Mouse (Mus musculus) embryonic stem cell, embryonic (primary cell): Measurements from ENCODE around the gene 1700069L16Rik.

Source experiments
- CTCF ChIA-PET, 4 experiments: fragments of 300-600 bp in 2 of 4; fragments of 350-600 bp in 2 of 4; sonication (Branson Sonifier 250); formaldehyde crosslinking; loops; one replicate each; lab custom pipeline; 2022; ENCODE audit warnings: inconsistent platforms in 2 of 4; lab: Charles Lee
- POLR2A ChIA-PET, 4 experiments: fragments of 300-600 bp in 2 of 4; fragments of 350-600 bp in 2 of 4; sonication (Branson Sonifier 250); formaldehyde crosslinking; loops; one replicate each; lab custom pipeline; 2022; ENCODE audit warnings: antibody characterized with exemption in 4 of 4, inconsistent platforms in 1 of 4; lab: Charles Lee

Gene 1700069L16Rik

DNA sequence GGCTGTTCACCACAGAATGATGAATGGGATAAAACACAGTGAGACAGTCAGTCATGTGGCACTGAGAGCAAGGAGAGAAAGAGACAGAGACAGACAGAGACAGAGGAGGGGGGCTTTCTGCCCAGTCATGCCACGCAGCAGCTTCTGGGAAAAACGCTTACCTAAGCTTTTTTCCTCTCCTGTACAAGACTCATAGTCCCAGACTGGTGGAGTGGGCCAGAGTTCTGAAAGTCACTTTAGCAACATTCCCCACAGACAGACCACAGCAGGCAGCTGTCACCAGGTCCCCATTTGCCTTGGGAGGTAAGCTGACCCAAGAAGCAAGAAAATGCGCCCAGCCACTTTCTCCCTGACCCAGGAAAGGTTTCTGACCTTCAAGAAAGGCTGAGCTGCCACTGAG is 42.1 kb downstream of the 1700069L16Rik start:
- ChIA-PET CTCF (interaction anchor here in 1 of 4 experiments (0.6 kb wide), 1 partner anchor 167 kb away, joined by 4 read pairs; no protein-coding TSS in a partner anchor), POLR2A (interaction anchor here in 3 of 4 experiments (0.5 to 1.3 kb wide), 9 partner anchors 8 to 339 kb away, joined by 3 to 7 read pairs (median 3); no protein-coding TSS in a partner anchor)

GRCm38 (mm10) chr5:113681219-113681618 is 43.4 kb downstream of the 1700069L16Rik start:
- CTCF ChIA-PET, result interaction anchor here in 1 of 4 experiments (0.6 kb wide), 1 partner anchor 101 kb away, joined by 3 read pairs; no protein-coding TSS in a partner anchor
- POLR2A ChIA-PET, result interaction anchor here (0.5 to 1.6 kb wide), 13 partner anchors 8 to 213 kb away, joined by 3 to 5 read pairs (median 3); partner anchors contain the start of gene 1700069L16Rik (in 1 of the 4)

DNA sequence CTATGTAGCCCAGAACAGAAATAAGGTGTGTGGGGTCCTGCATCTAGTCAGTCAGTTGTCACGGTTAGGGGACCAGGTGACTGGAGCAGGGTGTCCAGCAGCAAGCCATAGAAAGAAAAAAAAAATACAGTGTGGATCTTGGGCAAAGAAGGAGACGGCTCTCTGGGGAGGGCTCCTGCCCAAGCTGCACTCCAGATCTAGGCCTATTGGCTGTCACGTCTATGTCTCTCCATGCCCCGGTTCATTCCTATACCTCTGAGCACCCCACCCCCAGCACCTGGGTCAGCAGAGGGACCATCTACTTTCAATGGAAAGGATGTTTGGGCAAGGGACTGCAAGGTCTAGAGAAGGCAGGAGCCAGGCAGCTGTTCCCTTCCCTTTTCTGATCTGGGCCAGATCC is 45.1 kb downstream of the 1700069L16Rik start:
- ChIA-PET POLR2A (interaction anchor here in 3 of 4 experiments (0.6 to 2.6 kb wide), 7 partner anchors 16 to 284 kb away, joined by 3 to 10 read pairs (median 4); no protein-coding TSS in a partner anchor), CTCF (interaction anchor here in 1 of 4 experiments (0.7 kb wide), 1 partner anchor 1902 kb away, joined by 7 read pairs; no protein-coding TSS in a partner anchor)

DNA sequence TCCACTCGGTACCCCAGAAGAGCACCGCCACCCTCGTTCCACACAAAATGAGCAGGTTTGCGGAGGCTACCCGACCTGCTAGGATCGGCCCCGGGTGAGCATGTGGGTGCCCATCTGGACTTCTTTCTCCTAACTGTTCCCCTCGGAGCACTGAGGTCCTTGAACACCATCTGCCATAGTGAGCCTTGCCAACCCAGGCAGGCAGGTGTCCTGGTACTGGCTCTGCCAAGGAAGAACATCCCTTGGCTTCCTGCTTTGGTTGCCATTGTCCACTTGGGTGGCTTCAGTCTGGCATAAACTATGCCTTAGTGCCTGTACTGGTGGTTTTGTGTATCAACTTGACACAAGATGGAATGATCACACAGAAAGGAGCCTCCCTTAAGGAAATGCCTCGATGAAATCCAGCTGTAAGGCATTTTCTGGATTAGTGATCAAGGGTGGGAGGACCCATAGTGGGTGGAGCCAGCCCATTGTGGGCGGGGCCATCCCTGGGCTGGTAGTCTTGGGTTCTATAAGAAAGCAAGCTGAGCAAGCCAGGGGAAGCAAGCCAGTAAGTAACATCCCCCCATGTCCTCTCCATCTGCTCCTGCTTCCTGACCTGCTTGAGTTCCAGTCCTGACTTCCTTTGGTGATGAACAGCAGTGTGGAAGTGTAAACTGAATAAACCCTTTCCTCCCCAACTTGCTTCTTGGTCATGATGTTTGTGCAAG is 45.7 kb downstream of the 1700069L16Rik start:
- ChIA-PET CTCF (no interaction called here), POLR2A (interaction anchor here in 2 of 4 experiments (0.8 to 4.8 kb wide), 5 partner anchors 14 to 93 kb away, joined by 3 to 37 read pairs (median 4); no protein-coding TSS in a partner anchor)

GRCm38 (mm10) chr5:113677541-113677940 is 47.0 kb downstream of the 1700069L16Rik start:
- ChIA-PET CTCF (interaction anchor here in 1 of 4 experiments (1.0 kb wide), 1 partner anchor 24 kb away, joined by 4 read pairs; no protein-coding TSS in a partner anchor), POLR2A (interaction anchor here in 3 of 4 experiments (0.6 to 4.8 kb wide), 9 partner anchors 13 to 398 kb away, joined by 3 to 37 read pairs (median 4); partner anchors contain the start of gene Ficd (in 1 of the 3))

GRCm38 (mm10) chr5:113674851-113675250 is 49.7 kb downstream of the 1700069L16Rik start:
- CTCF ChIA-PET, result interaction anchor here in 2 of 4 experiments (0.8 to 1.7 kb wide), 4 partner anchors 10 to 50 kb away, joined by 3 to 5 read pairs (median 4); partner anchors contain the start of gene 1700069L16Rik (in 1 of the 2)
- POLR2A ChIA-PET, result interaction anchor here in 2 of 4 experiments (0.6 to 4.8 kb wide), 17 partner anchors 8 to 205 kb away, joined by 3 to 37 read pairs (median 4); no protein-coding TSS in a partner anchor

DNA sequence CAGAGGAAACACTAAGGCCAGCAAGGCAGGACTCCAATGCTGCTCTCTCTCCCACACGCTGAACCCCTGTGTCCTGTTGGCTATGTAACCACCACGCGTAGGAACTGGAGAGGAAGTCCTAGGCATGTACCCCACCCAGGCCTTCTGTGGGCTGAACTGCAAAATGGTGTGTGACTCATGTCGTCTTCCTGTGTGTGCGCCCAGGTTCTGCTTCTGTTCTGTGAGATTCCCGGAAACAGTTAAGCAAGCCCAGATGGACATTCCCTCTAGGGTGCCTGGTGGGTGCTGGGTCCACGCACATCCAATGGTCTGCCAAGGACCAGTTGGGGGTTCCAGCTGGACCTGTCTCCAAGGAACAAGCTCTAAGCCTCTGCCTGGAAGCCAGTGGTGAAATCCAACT is 52.1 kb downstream of the 1700069L16Rik start:
- CTCF ChIA-PET, result no interaction called here
- POLR2A ChIA-PET, result interaction anchor here in 2 of 4 experiments (0.6 to 1.1 kb wide), 5 partner anchors 8 to 385 kb away, joined by 3 to 7 read pairs (median 4); no protein-coding TSS in a partner anchor

- CTCF ChIA-PET, result interaction anchor here in 1 of 4 experiments (0.6 kb wide), 1 partner anchor 17 kb away, joined by 3 read pairs; no protein-coding TSS in a partner anchor
- POLR2A ChIA-PET, result no interaction called here
Observed at GRCm38 (mm10) chr5:113670597-113670996, 54.0 kb downstream of the 1700069L16Rik start.

GRCm38 (mm10) chr5:113670110-113670509 is 54.5 kb downstream of the 1700069L16Rik start:
- CTCF ChIA-PET, result no interaction called here
- POLR2A ChIA-PET, result no interaction called here

DNA sequence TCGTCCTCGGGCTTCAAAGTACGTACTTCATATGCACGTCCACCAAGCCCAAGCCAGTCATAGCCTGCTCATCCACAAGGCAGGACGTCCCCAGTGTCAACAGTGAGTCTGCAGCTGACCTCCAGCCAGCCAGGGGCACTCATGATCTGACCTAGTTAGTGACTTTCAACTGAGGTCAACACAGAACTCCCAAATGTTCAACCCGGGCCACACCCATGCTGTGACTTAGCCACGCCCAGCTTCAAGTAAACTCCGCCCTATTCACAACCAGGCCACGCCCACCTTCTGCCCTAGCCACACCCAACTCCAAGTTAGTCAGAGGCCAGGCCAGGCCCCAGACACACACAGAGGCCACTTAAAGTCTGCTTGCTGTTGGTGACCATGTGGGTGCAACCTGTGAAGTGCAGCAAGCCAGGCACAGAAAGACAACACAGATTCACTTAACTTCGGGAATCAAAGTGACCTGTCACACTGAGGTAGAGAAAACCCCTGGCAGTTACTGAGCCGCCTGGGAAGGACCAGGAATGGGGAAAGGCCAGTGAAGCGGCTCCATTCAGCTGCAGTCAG is 59.9 kb downstream of the 1700069L16Rik start:
- CTCF ChIA-PET, result interaction anchor here (0.5 to 1.3 kb wide), 14 partner anchors 10 to 1133 kb away, joined by 3 to 7 read pairs (median 3); partner anchors contain the start of genes 1700069L16Rik (in 1 of the 4) and Cmklr1 (in 1 of the 4)
- POLR2A ChIA-PET, result interaction anchor here (0.6 to 2.7 kb wide), 48 partner anchors 8 to 1332 kb away, joined by 3 to 37 read pairs (median 4); partner anchors contain the start of gene 1700069L16Rik (in 2 of the 4)

DNA sequence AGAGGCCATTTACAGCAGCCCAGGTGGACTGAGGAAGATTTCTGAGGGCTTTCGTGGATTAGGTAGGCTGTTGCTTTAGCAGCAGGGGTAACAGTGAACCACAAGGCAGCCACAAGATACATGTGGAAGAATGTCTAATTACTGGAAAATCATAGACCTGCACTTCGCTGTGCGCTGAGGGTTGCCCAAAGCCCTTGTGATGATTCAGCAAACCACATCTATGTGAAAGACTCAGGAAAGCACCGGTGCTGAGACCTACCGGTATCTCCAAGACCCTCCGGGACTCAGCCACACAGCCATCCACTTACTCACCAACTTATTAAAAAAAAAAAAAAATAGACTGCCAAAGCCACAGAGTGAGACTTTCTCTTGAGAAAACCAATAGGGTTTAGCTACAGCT is 60.4 kb downstream of the 1700069L16Rik start:
- ChIA-PET CTCF (interaction anchor here (0.6 to 1.3 kb wide), 13 partner anchors 11 to 348 kb away, joined by 3 to 7 read pairs (median 3); partner anchors contain the start of genes 1700069L16Rik (in 1 of the 4) and Cmklr1 (in 1 of the 4)), POLR2A (interaction anchor here (0.6 to 2.7 kb wide), 48 partner anchors 8 to 1331 kb away, joined by 3 to 37 read pairs (median 4); partner anchors contain the start of gene 1700069L16Rik (in 2 of the 4))

GRCm38 (mm10) chr5:113660872-113661271 is 63.7 kb downstream of the 1700069L16Rik start:
- ChIA-PET CTCF (interaction anchor here in 3 of 4 experiments (0.6 to 1.0 kb wide), 4 partner anchors 9 to 182 kb away, joined by 3 read pairs; no protein-coding TSS in a partner anchor), POLR2A (interaction anchor here in 3 of 4 experiments (0.7 to 3.0 kb wide), 18 partner anchors 8 to 234 kb away, joined by 3 to 19 read pairs (median 4); partner anchors contain the start of gene Cmklr1 (in 2 of the 3))

- ChIA-PET POLR2A (interaction anchor here (0.8 to 4.9 kb wide), 17 partner anchors 8 to 148 kb away, joined by 3 to 32 read pairs (median 4); no protein-coding TSS in a partner anchor), CTCF (interaction anchor here in 3 of 4 experiments (0.6 to 1.5 kb wide), 5 partner anchors 11 to 300 kb away, joined by 3 to 9 read pairs (median 4); no protein-coding TSS in a partner anchor)
Observed at GRCm38 (mm10) chr5:113654821-113655220, 69.8 kb downstream of the 1700069L16Rik start.

- POLR2A ChIA-PET, result interaction anchor here (0.6 to 4.9 kb wide), 27 partner anchors 9 to 422 kb away, joined by 3 to 32 read pairs (median 3); no protein-coding TSS in a partner anchor
- CTCF ChIA-PET, result interaction anchor here (0.5 to 1.5 kb wide), 15 partner anchors 10 to 283 kb away, joined by 3 to 9 read pairs (median 4); partner anchors contain the start of gene 1700069L16Rik (in 1 of the 4)
Observed at GRCm38 (mm10) chr5:113654206-113654605, 70.4 kb downstream of the 1700069L16Rik start.

- POLR2A ChIA-PET, result interaction anchor here in 3 of 4 experiments (0.6 to 4.9 kb wide), 18 partner anchors 8 to 355 kb away, joined by 3 to 32 read pairs (median 4); no protein-coding TSS in a partner anchor
- CTCF ChIA-PET, result interaction anchor here in 3 of 4 experiments (0.6 to 1.4 kb wide), 4 partner anchors 9 to 685 kb away, joined by 3 to 13 read pairs (median 4); partner anchors contain the start of gene 1700069L16Rik (in 1 of the 3)
Observed at GRCm38 (mm10) chr5:113652215-113652614, 72.4 kb downstream of the 1700069L16Rik start.

DNA sequence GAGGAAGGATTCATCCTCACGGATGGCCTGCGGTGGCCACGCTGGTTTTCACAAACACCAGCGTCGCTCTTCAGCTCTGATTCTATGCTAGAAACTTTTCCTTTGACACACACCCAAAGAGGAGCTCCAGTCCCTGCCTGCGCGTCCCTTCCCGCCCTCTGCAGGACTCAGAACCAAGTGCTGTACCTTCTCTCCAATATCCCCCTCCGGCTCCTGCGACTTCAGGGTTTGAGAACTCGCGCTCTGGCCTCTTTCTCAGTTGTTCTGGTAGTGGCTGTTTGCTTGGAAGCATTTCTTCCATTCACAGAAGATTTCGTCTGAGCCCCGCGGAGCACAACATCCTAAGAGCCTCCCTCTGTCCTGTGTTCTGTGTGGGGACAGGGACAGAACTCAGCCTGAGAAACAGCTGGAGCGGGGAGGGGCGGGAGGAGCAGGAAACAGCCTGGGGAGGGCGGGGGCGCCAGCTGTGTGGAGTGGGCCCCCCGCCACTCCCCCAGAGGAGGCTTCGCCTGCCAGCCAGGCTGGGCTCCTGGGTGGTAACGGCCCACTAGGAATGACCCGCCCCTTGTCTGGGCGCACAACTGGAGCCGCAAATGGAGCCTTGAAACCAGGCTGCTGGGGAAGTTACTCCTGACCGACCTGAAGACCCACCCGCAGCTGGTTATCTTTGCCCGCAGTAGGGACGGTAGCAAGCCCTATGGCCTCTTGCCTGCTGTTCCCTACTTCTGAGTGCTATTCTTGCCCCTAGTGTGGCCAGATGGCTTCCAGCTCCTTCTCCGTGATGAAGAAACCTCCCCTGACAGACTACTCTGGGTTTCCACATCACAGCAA is 74.3 kb downstream of the 1700069L16Rik start, which contains the start of gene Cmklr1:
Gene Cmklr1 (minus strand): TSS at position 392 of the 831 bp plus-strand sequence.
- ChIA-PET CTCF (interaction anchor here in 2 of 4 experiments (0.7 to 1.3 kb wide), 2 partner anchors 14 to 65 kb away, joined by 3 to 4 read pairs; no protein-coding TSS in a partner anchor), POLR2A (interaction anchor here in 2 of 4 experiments (0.6 to 1.7 kb wide), 8 partner anchors 11 to 138 kb away, joined by 3 to 6 read pairs (median 3); no protein-coding TSS in a partner anchor)
